In the genomic region with DNA sequence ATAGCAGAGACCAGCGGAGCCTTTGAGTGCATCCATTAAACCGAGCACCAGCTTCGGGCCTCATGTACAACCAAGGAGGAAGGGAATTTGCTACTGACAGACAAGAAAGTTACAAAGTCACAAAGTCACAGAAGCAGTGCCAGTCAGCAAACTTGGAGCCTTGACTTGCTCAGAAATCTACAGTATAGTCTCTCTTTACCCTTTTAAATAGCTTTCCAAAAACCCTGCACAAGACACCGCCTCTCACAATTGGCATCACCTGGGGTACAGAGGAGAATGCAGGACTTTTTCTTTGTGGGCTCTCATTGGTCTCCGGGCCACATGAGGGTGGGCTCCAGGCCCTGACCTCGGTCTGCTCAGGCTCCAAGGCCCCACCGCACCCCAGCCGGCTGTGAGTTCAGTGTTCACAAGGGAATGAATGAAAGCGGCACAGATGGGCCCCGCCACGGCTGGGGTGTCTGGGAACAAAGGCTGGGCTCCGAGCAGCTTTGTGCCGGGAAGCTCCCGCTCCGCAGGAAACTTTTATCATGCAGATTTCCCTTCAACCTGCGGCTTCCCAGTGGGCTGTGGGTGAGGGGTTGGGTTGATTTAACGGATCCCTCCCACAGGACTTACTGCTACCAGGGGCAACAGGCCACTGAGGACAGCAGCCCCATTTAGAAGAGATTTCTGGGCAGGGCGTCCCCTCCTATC, we compare ENCODE assay signal across 10 mouse cellular contexts. TPM values are rescaled to one million over a fixed set of nuclear protein-coding genes. Genes with fewer than 3 reads are reported as not detected.
DNase-seq lines count a peak whose midpoint lies in the region; ATAC-seq and TF ChIP-seq lines count a peak whose summit lies in the region.
"Had no signal": no experiment of that assay in that cellular context is flagged by ENCODE, and none has a peak within 500 bp of the region (broad histone marks: within the 10 kb centered on the region; RNA-seq: fewer than 3 reads in every experiment).

No protein-coding gene starts in this region.

- peaks cover 79% of the 10 kb centered on the region for H3K36me3 ChIP-seq in kidney, embryonic 14.5 days (ENCODE audit: control insufficient read depth, insufficient read depth, low read length)
- H3K36me3 ChIP-seq in embryonic facial prominence, embryonic 14.5 days (ENCODE audit: control insufficient read depth, insufficient read depth, low read length), result peaks cover 79% of the 10 kb centered on the region
- H3K36me3 ChIP-seq in intestine, embryonic 15.5 days, result peaks cover 46% of the 10 kb centered on the region

- intact Hi-C loops in left cerebral cortex, postnatal 25 days (cut with DNase I), result no loop called here

- no peaks in the 10 kb centered on the region for H3K9me3 ChIP-seq in kidney, embryonic 14.5 days (ENCODE audit: control insufficient read depth, low read length)
- no peaks in the 10 kb centered on the region for H3K9me3 ChIP-seq in embryonic facial prominence, embryonic 14.5 days (ENCODE audit: control insufficient read depth, low read length)
- H3K9me3 ChIP-seq in intestine, embryonic 15.5 days, result no peaks in the 10 kb centered on the region

- WGBS in kidney, embryonic 14.5 days, result 55% methylated on average over 18 of the region's 18 CpGs
- 50% methylated on average over 18 of the region's 18 CpGs for WGBS in embryonic facial prominence, embryonic 14.5 days
- 61% methylated on average over 18 of the region's 18 CpGs for WGBS in intestine, embryonic 15.5 days
- WGBS in olfactory bulb, adult 2 months, result 46% methylated on average over 18 of the region's 18 CpGs
- 50% methylated on average over 18 of the region's 18 CpGs for WGBS in cerebellum, adult 2 months

- 0 out of 2 replicates have a peak overlapping the region, but pooled peaks have one; percentile 7 for H3K9ac ChIP-seq in kidney, embryonic 14.5 days (ENCODE audit: low read depth, low read length)
- no peak overlapping the region for H3K9ac ChIP-seq in embryonic facial prominence, embryonic 14.5 days (ENCODE audit: low read depth, low read length)
- no peak overlapping the region for H3K9ac ChIP-seq in intestine, embryonic 15.5 days

- H3K4me1 ChIP-seq in kidney, embryonic 14.5 days (ENCODE audit: control insufficient read depth, insufficient read depth, low read length), result no peaks in the 10 kb centered on the region
- no peaks in the 10 kb centered on the region for H3K4me1 ChIP-seq in embryonic facial prominence, embryonic 14.5 days (ENCODE audit: control insufficient read depth, insufficient read depth, low read length)
- 0 out of 2 replicates have a peak, but pooled peaks cover 2% of the 10 kb centered on the region for H3K4me1 ChIP-seq in intestine, embryonic 15.5 days (replicated peaks)
- H3K4me1 ChIP-seq in olfactory bulb, adult 2 months (ENCODE audit: control insufficient read depth, insufficient read depth, low read length), result no peaks in the 10 kb centered on the region; the same call in 1 of the 2 replicates
- no peaks in the 10 kb centered on the region for H3K4me1 ChIP-seq in cerebellum, adult 2 months (ENCODE audit: control insufficient read depth, insufficient read depth, low read length)

- no peak overlapping the region for H3K4me2 ChIP-seq in kidney, embryonic 14.5 days (replicated peaks; ENCODE audit: low read depth, low read length)
- no peak overlapping the region for H3K4me2 ChIP-seq in embryonic facial prominence, embryonic 14.5 days (ENCODE audit: low read depth, low read length)
- no peak overlapping the region for H3K4me2 ChIP-seq in intestine, embryonic 15.5 days (replicated peaks)

- DNase-seq in kidney, postnatal 10 days, result no peak
- peak; percentile 69 for DNase-seq in embryonic facial prominence, embryonic 14.5 days (ENCODE audit: low spot score)
- no peak for DNase-seq in cerebellum, adult 2 months
- no peak for DNase-seq in left cerebral cortex, postnatal 25 days (ENCODE audit: low spot score in 2 of 2)
- no peak for DNase-seq in adipocyte (ENCODE audit: low spot score)
- DNase-seq: gastrocnemius, postnatal 14 days had no signal

- no peak for TF ChIP-seq CTCF in olfactory bulb, adult 2 months (IDR thresholded peaks at IDR 0.05; ENCODE audit: insufficient read depth, low read depth, low read length)
- no peak for TF ChIP-seq CTCF in cerebellum, adult 2 months (IDR thresholded peaks at IDR 0.05; ENCODE audit: borderline replicate concordance, insufficient read depth, low read depth, low read length)

- no peaks in the 10 kb centered on the region for H3K27me3 ChIP-seq in kidney, embryonic 14.5 days (ENCODE audit: control insufficient read depth, insufficient read depth, low read length)
- no peaks in the 10 kb centered on the region for H3K27me3 ChIP-seq in embryonic facial prominence, embryonic 14.5 days (replicated peaks; ENCODE audit: control insufficient read depth, insufficient read depth, low read length)
- H3K27me3 ChIP-seq in intestine, embryonic 15.5 days (replicated peaks), result no peaks in the 10 kb centered on the region
- no peaks in the 10 kb centered on the region for H3K27me3 ChIP-seq in cerebellum, adult 2 months (ENCODE audit: control insufficient read depth, insufficient read depth, low read length)

- TF ChIP-seq POLR2A in olfactory bulb, adult 2 months (IDR thresholded peaks at IDR 0.05; ENCODE audit: insufficient read depth, low read depth, low read length), result no peak
- TF ChIP-seq POLR2A in cerebellum, adult 2 months (IDR thresholded peaks at IDR 0.05; ENCODE audit: borderline replicate concordance, insufficient read depth, low read length), result no peak

- no peak overlapping the region for H3K27ac ChIP-seq in kidney, embryonic 14.5 days (ENCODE audit: low read depth, low read length)
- no peak overlapping the region for H3K27ac ChIP-seq in embryonic facial prominence, embryonic 14.5 days (replicated peaks; ENCODE audit: low read depth, low read length)
- no peak overlapping the region for H3K27ac ChIP-seq in intestine, embryonic 15.5 days
- H3K27ac ChIP-seq in olfactory bulb, adult 2 months (ENCODE audit: insufficient read depth, low read depth, low read length), result 0 out of 2 replicates have a peak overlapping the region, but pooled peaks have one; percentile 6
- no peak overlapping the region for H3K27ac ChIP-seq in cerebellum, adult 2 months (ENCODE audit: insufficient read depth, low read length)
- H3K27ac ChIP-seq: left cerebral cortex, adult 2 months had no signal

- H3K4me3 ChIP-seq in kidney, embryonic 14.5 days (ENCODE audit: low read length), result no peak overlapping the region
- no peak overlapping the region for H3K4me3 ChIP-seq in embryonic facial prominence, embryonic 14.5 days (ENCODE audit: low read depth, low read length)
- H3K4me3 ChIP-seq in intestine, embryonic 15.5 days (replicated peaks), result no peak overlapping the region
- no peak overlapping the region for H3K4me3 ChIP-seq in olfactory bulb, adult 2 months (ENCODE audit: insufficient read depth, low read depth, low read length)
- no peak overlapping the region for H3K4me3 ChIP-seq in cerebellum, adult 2 months (replicated peaks; ENCODE audit: insufficient read depth, low read depth, low read length)
- H3K4me3 ChIP-seq: left cerebral cortex, adult 2 months had no signal

- ATAC-seq in kidney, embryonic 14.5 days (ENCODE audit: low FRiP score, low TSS enrichment), result no peak
- peak; percentile 74 for ATAC-seq in embryonic facial prominence, embryonic 14.5 days (ENCODE audit: low read depth)
- ATAC-seq in intestine, embryonic 15.5 days, result peak; percentile 46

RNA-seq across cellular contexts. Expression of gene Sars, which starts 11.7 kb away (rescaled TPM):
- polyA plus RNA-seq in kidney, embryonic 14.5 days (2014; fragmentation: Nextera tagmentation; extraction: Ambion mirVana), result 106 and 120 TPM in 2 replicates
- polyA plus RNA-seq in embryonic facial prominence, embryonic 14.5 days (2014; fragmentation: Nextera tagmentation; extraction: Ambion mirVana), result 111 and 125 TPM in 2 replicates
- polyA plus RNA-seq in intestine, embryonic 15.5 days (2015; fragmentation: Nextera tagmentation; extraction: Ambion mirVana), result 145 and 150 TPM in 2 replicates
- 343 TPM in 1 of 2 replicates, not detected in the other for polyA plus RNA-seq in olfactory bulb, adult 2 months (2012; ENCODE audit: insufficient read depth, insufficient read length, low replicate concordance, missing spikeins)
- 214 and 228 TPM in 2 replicates for polyA plus RNA-seq in cerebellum, adult 2 months (2012; rRNA removed)
- total RNA-seq in left cerebral cortex, postnatal 25 days (2021), result 100 to 1,000 TPM; 207 to 212 TPM

RNA-seq across cellular contexts. Expression of gene Celsr2, which starts 18.0 kb away (rescaled TPM):
- 22.1 and 27.9 TPM in 2 replicates for polyA plus RNA-seq in kidney, embryonic 14.5 days (2014; fragmentation: Nextera tagmentation; extraction: Ambion mirVana)
- polyA plus RNA-seq in embryonic facial prominence, embryonic 14.5 days (2014; fragmentation: Nextera tagmentation; extraction: Ambion mirVana), result 11.8 and 13.9 TPM in 2 replicates
- 3.2 and 6.1 TPM in 2 replicates for polyA plus RNA-seq in intestine, embryonic 15.5 days (2015; fragmentation: Nextera tagmentation; extraction: Ambion mirVana)
- polyA plus RNA-seq in olfactory bulb, adult 2 months (2012; ENCODE audit: insufficient read depth, insufficient read length, low replicate concordance, missing spikeins), result not detected in 2 replicates
- 57.4 and 58.2 TPM in 2 replicates for polyA plus RNA-seq in cerebellum, adult 2 months (2012; rRNA removed)
- total RNA-seq in left cerebral cortex, postnatal 25 days (2021), result 100 to 1,000 TPM; 160 to 168 TPM

RNA-seq across cellular contexts. Expression of gene Psrc1, which starts 49.7 kb away (rescaled TPM):
- 48.9 and 51.4 TPM in 2 replicates for polyA plus RNA-seq in kidney, embryonic 14.5 days (2014; fragmentation: Nextera tagmentation; extraction: Ambion mirVana)
- 31.2 and 38.1 TPM in 2 replicates for polyA plus RNA-seq in embryonic facial prominence, embryonic 14.5 days (2014; fragmentation: Nextera tagmentation; extraction: Ambion mirVana)
- polyA plus RNA-seq in intestine, embryonic 15.5 days (2015; fragmentation: Nextera tagmentation; extraction: Ambion mirVana), result 28.8 and 30.3 TPM in 2 replicates
- not detected in 2 replicates for polyA plus RNA-seq in olfactory bulb, adult 2 months (2012; ENCODE audit: insufficient read depth, insufficient read length, low replicate concordance, missing spikeins)
- polyA plus RNA-seq in cerebellum, adult 2 months (2012; rRNA removed), result 0.21 and 0.28 TPM in 2 replicates
- total RNA-seq in left cerebral cortex, postnatal 25 days (2021), result 10 to 100 TPM; 12.9 to 18.6 TPM

Comparison
In these comparisons a context has a peak if more than half of its experiments do, and no peak if none do; other contexts are left out.
1. RNA of gene Psrc1, which starts 49.7 kb away (polyA plus RNA-seq): 48.9 to 51.4 TPM in kidney, embryonic 14.5 days, 31.2 to 38.1 TPM in embryonic facial prominence, embryonic 14.5 days and 28.8 to 30.3 TPM in intestine, embryonic 15.5 days; 0.21 to 0.28 TPM in cerebellum, adult 2 months and not detected in olfactory bulb, adult 2 months; every median in the first group is over 10 times any median in the second.